Mouse (Mus musculus) testis, postnatal 14 days (tissue): Measurements from ENCODE around the gene Nepro.

Experiments used
- DNase-seq: peaks from one replicate; pipeline ENCODE4 v3.0.0; 2021; ENCODE audit warnings: low spot score

The Nepro gene

GRCm38 (mm10) chr16:44703458-44703857 is 20.6 kb upstream of the Nepro start:
- DNase-seq: no peak

GRCm38 (mm10) chr16:44716305-44717140 is 7.6 kb upstream of the Nepro start:
- no peak for DNase-seq

- no peak for DNase-seq
Observed at GRCm38 (mm10) chr16:44717141-44717634, 6.9 kb upstream of the Nepro start.

- no peak for DNase-seq
Observed at GRCm38 (mm10) chr16:44717838-44718237, 6.3 kb upstream of the Nepro start.

- no peak for DNase-seq
Observed at GRCm38 (mm10) chr16:44719349-44719748, 4.8 kb upstream of the Nepro start.

GRCm38 (mm10) chr16:44720518-44720917 is 3.6 kb upstream of the Nepro start:
- DNase-seq: no peak

- no peak for DNase-seq
Observed at GRCm38 (mm10) chr16:44722666-44723065, 1.4 kb upstream of the Nepro start.

GRCm38 (mm10) chr16:44724847-44725246 is 746 bp downstream of the Nepro start:
- peak; percentile 41 for DNase-seq

- peak; percentile 62 for DNase-seq
Observed at GRCm38 (mm10) chr16:44725286-44726223, 1.5 kb downstream of the Nepro start.

GRCm38 (mm10) chr16:44727525-44727924 is 3.4 kb downstream of the Nepro start:
- DNase-seq: no peak

- no peak for DNase-seq
Observed at GRCm38 (mm10) chr16:44734059-44734458, 10.0 kb downstream of the Nepro start.

GRCm38 (mm10) chr16:44735676-44736075 is 11.6 kb downstream of the Nepro start:
- DNase-seq: no peak

GRCm38 (mm10) chr16:44736118-44736517 is 12.0 kb downstream of the Nepro start:
- DNase-seq: no peak

- DNase-seq: no peak
Observed at GRCm38 (mm10) chr16:44742753-44743152, 18.7 kb downstream of the Nepro start.

- peak; percentile 21 for DNase-seq
Observed at GRCm38 (mm10) chr16:44745471-44745865, 21.4 kb downstream of the Nepro start.

GRCm38 (mm10) chr16:44745866-44746562 is 21.9 kb downstream of the Nepro start, which contains the start of gene Gtpbp8:
Gene Gtpbp8 (minus strand): TSS chr16:44746363.
- peak; percentile 90 for DNase-seq

- DNase-seq: no peak
Observed at GRCm38 (mm10) chr16:44748007-44748406, 23.9 kb downstream of the Nepro start.

GRCm38 (mm10) chr16:44757700-44758099 is 33.6 kb downstream of the Nepro start:
- DNase-seq: no peak

- DNase-seq: no peak
Observed at GRCm38 (mm10) chr16:44761811-44762210, 37.7 kb downstream of the Nepro start.

GRCm38 (mm10) chr16:44765555-44766319 is 41.6 kb downstream of the Nepro start, which contains the start of gene Cd200r1:
Gene Cd200r1 (plus strand): TSS chr16:44765736.
- no peak for DNase-seq

GRCm38 (mm10) chr16:44766320-44766892 is 42.3 kb downstream of the Nepro start:
- DNase-seq: no peak
